Mouse (Mus musculus) stomach, postnatal 0 days (tissue): ENCODE data around the gene Tlnrd1.

ENCODE experiments used
- CTCF ChIP-seq: IDR thresholded peaks from 2 replicates; pipeline ENCODE4 v1.5.1; 2016; ENCODE audit warnings: antibody characterized with exemption, low read depth, mild to moderate bottlenecking, moderate library complexity
- EP300 ChIP-seq: optimal IDR thresholded peaks from 2 replicates; pipeline ENCODE3; 2016; ENCODE audit warnings: antibody characterized with exemption

DNA sequence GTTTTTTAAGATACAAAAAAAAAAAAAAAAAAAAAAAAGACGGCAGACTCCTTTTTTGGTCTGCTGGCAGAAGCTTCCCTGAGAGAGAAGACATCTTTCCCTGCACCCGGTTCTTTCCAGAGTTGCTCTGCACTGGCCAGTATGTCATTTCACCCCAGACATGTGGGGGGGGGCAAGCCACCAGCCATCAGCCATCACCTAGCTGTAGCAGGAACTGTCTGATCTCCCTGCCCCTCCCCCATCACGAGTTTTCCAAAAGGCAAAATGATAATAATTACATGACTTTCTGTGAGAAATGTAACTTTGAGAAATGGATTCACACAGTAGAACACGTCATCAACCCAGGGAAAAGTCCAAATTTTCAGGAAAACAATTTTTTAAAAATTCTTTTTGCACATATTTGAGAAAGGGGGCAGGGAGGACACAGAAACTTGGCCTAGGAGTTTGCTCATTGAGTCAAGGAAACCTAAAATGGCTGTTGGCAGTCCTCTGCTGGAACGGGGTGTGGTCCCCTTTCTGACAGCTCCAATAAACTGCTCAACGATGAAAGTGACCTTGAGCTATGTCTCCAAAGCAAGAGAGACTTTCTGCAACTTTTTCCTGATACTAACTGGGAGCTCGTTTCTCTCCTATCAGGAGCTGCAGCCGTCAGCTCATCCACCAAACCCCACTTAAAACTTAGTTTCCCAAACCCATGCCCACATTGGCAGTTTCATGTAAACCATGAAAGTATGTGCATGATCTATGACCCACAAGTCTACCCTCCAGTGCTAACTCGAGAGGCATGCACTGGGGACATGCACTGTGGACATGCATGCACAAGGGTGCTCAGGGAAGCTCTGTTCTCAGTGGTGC, 27.5 kb downstream of the Tlnrd1 start:
- no peak for TF ChIP-seq EP300
- no peak for TF ChIP-seq CTCF
